Mouse (Mus musculus) bone marrow macrophage, adult 2 months (primary cell): ENCODE data around the gene Ahdc1. TPM values are rescaled to one million over a fixed set of nuclear protein-coding genes. Genes with fewer than 3 reads are reported as not detected.

Experiments
- H3K27ac ChIP-seq: 2 replicates; pipeline ENCODE4 v1.5.1; 2012; ENCODE audit warnings: low read depth, low read length; ENCODE audit not compliant: insufficient read depth
- H3K4me1 ChIP-seq: 2 replicates; pipeline ENCODE4 v1.6.1; 2012; ENCODE audit warnings: low read length; ENCODE audit not compliant: control insufficient read depth, insufficient read depth
- H3K4me3 ChIP-seq: 2 replicates; pipeline ENCODE4 v1.5.1; 2012; ENCODE audit warnings: mild to moderate bottlenecking, low read length, moderate library complexity; ENCODE audit not compliant: insufficient read depth
- CTCF ChIP-seq: IDR thresholded peaks from 2 replicates; pipeline ENCODE4 v1.5.1; 2012; ENCODE audit warnings: low read depth, mild to moderate bottlenecking, low read length, moderate library complexity
- POLR2A ChIP-seq: IDR thresholded peaks from 2 replicates; pipeline ENCODE4 v1.6.1; 2012; ENCODE audit warnings: mild to moderate bottlenecking, low read depth, low read length, borderline replicate concordance
- polyA plus RNA-seq: library from polyadenylated mRNA; stranded (reverse); fragments of >200 nt; gene quantifications from 2 replicates; pipeline ENCODE4 v1.2.4, GENCODE M21; 2012; ENCODE audit not compliant: missing spikeins, insufficient read depth, insufficient read length

Gene Ahdc1
- polyA plus RNA-seq, 1 experiment: 5.5 TPM

DNA sequence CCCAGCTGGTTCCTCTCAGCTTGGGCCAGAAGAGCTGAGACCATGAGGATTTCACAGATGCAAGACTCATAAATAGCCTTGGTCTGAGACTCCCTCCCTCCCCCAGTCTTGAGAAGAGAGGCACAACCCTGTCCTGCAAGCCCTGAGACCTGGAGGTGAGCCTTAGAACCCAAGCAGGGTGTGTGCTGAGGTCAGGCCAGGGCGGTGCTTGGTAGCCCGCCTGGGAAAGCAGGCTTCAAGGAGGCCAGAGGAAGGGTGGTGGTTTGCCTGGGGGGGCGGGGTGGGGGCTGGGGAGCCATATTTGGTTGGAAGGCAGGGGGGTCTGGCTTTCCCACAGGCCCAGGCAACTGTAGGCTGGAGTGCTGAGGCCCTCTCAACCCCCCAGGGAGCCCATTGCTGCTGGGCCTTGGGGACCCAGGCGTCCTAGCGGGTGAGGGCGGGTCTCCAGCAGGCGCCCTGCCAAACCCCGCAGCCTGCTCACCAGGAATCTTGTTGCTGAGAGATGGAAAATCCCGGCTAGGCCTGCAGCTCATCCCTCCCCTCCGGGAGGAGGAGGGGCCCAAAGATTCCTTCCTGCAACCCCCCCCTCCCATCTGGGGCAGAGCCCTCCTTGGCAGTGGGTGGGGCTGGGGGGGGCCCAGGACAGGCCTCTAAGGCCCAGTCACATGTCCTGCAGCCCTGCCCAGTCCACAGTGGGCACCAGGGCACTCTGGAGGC lies 14.1 kb downstream of the Ahdc1 start:
- Histone ChIP-seq H3K4me3 (no peak overlapping the region), H3K27ac (no peak overlapping the region), H3K4me1 (no peaks in the 10 kb centered on the region)
- TF ChIP-seq CTCF: no peak
- no peak for TF ChIP-seq POLR2A

- TF ChIP-seq CTCF (no peak), POLR2A (no peak)
- no peak overlapping the region for H3K4me3 ChIP-seq
- no peak overlapping the region for H3K27ac ChIP-seq
Observed at GRCm38 (mm10) chr4:133026272-133026671, 15.2 kb downstream of the Ahdc1 start.

DNA sequence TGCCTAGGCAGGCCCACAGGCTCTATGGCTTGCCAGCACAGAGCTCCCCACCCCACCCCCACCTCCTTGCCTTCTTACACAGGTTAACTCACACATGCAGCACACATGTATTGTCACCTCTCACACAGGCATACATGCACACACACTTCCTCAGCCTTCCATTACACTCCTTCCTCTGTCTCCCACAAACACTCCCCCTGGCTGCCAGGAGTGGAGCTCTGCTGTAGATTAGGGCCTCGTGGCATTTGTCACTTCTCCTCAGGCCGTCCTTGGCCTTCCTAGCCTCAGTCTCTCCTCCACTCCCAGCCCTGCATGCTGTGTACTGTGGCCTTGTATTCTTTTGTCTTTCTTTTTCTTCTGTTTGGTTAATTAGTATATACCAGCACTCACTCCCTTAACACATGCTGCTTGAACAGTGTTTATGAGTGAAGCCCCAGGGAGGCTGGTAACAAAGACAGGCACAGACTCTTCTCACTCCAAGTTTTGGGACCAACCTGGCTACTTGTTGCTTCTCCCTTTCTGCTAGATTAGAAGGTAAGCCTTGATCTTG lies 15.8 kb downstream of the Ahdc1 start:
- Histone ChIP-seq H3K27ac (no peak overlapping the region), H3K4me3 (no peak overlapping the region), H3K4me1 (no peaks in the 10 kb centered on the region)
- TF ChIP-seq CTCF (no peak), POLR2A (no peak)

More at GRCm38 (mm10) chr4:133026272-133026671, 15.2 kb downstream of the Ahdc1 start:
- H3K4me1 ChIP-seq: no peaks in the 10 kb centered on the region

DNA sequence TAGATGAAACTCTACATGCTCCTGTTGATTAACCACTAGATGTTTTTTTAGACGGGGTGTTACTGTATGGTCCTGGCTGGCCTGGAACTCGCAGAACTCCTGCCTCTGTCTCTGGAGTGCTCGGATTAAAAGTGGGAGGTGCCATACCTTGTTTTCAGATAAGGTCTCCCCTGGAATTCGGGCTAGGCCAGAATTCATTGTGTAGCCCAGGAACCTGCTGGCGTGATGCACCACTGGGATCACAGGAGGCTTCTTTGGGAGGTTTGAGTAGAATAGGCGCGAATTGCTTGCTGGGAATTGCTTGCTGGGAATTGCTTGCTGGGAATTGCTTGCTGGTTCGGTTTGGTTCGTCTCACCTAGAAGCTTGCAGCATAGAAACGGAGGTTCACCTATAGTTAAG lies 16.7 kb downstream of the Ahdc1 start:
- TF ChIP-seq POLR2A (no peak), CTCF (no peak)
- no peaks in the 10 kb centered on the region for H3K4me1 ChIP-seq
- H3K27ac ChIP-seq: no peak overlapping the region
- no peak overlapping the region for H3K4me3 ChIP-seq

DNA sequence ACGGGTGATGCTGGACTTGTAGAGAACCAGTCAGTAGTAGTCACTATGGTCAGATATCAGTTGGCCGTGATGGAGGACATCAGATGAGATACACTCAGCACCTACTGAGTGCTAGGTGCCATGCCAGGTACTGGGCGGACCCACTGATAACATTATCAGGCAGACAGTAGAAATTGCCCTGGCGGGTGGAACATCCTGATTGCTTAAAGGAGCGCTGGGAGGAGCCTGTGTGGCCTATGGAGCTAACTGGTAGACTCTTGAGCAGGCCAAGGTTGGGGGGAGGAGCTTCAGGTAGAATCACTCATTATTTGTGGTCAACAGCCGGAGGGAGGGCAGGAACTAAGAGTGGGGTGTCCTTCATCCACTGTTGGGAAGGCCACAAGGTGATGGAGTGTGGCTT lies 17.1 kb downstream of the Ahdc1 start:
- no peaks in the 10 kb centered on the region for H3K4me1 ChIP-seq
- no peak overlapping the region for H3K27ac ChIP-seq
- TF ChIP-seq CTCF (no peak), POLR2A (no peak)
- H3K4me3 ChIP-seq: no peak overlapping the region

- Histone ChIP-seq H3K27ac (no peak overlapping the region), H3K4me3 (no peak overlapping the region), H3K4me1 (no peaks in the 10 kb centered on the region)
- TF ChIP-seq CTCF: no peak
- TF ChIP-seq POLR2A: no peak
Observed at GRCm38 (mm10) chr4:133028875-133029274, 17.8 kb downstream of the Ahdc1 start.

- Histone ChIP-seq H3K27ac (no peak overlapping the region), H3K4me1 (no peaks in the 10 kb centered on the region), H3K4me3 (no peak overlapping the region)
- no peak for TF ChIP-seq CTCF
- no peak for TF ChIP-seq POLR2A
Observed at GRCm38 (mm10) chr4:133032410-133033095, 21.5 kb downstream of the Ahdc1 start.

DNA sequence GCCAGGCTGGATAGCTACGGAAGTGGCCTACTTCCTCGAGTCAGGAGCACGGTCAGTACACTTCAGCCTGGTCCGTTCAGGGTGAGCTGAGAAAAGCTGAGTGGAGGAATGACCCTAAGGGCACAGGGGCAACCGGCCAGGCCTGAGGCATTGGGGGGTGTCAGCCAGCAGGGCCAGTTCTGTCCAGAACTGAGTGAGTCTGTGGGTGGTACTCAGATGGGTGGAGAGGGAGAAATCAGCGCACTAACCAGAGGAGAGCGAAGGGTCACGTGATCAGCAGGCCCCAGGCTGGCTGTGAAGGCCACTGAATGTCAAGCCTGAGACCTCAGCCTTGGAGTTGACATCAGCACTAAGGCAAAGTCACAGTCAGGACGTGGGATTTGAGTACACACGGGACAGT lies 23.4 kb downstream of the Ahdc1 start:
- Histone ChIP-seq H3K4me1 (no peaks in the 10 kb centered on the region), H3K4me3 (no peak overlapping the region), H3K27ac (no peak overlapping the region)
- no peak for TF ChIP-seq CTCF
- TF ChIP-seq POLR2A: no peak

DNA sequence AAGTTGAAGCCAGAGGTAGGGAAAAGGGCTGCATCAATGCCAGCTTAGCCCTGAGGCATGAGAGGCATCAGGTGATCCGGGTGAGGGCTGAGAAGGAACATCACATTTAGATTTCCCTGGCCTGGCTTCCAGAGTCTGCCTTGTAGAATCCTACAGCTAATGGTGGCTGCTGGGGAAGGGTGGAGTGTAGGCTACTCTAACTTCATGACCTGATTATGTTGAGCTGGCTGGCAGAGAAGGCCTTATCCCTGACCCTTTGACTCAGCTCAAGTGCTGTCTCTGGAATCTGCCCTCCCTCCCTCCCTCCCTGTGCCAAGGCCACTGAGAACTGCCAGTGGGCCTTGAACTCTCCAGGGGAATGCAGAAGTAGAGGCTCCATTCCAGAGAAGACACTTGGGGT lies 24.4 kb downstream of the Ahdc1 start:
- no peak for TF ChIP-seq POLR2A
- no peak for TF ChIP-seq CTCF
- Histone ChIP-seq H3K4me3 (no peak overlapping the region), H3K27ac (no peak overlapping the region), H3K4me1 (no peaks in the 10 kb centered on the region)

DNA sequence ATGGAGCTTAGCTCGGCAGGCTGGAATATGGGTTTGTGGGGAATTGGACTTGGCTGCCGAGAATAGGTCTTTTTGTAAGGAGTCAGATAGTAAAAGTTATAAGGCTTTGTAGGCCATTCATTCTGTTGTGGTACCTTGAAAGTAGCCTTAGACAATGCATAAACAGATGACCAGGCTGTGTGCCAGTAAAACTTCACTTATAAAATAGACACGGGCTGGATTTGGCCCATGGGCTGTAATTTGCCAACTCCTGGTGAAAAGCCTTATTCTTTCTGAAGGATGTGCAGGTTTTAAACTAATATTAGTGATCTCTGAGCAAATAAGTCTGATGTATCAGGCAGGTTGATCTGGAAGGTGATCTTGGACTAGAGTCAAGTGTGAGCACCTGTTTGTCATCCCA lies 24.9 kb downstream of the Ahdc1 start:
- TF ChIP-seq POLR2A: no peak
- no peak for TF ChIP-seq CTCF
- Histone ChIP-seq H3K4me1 (no peaks in the 10 kb centered on the region), H3K27ac (no peak overlapping the region), H3K4me3 (no peak overlapping the region)

DNA sequence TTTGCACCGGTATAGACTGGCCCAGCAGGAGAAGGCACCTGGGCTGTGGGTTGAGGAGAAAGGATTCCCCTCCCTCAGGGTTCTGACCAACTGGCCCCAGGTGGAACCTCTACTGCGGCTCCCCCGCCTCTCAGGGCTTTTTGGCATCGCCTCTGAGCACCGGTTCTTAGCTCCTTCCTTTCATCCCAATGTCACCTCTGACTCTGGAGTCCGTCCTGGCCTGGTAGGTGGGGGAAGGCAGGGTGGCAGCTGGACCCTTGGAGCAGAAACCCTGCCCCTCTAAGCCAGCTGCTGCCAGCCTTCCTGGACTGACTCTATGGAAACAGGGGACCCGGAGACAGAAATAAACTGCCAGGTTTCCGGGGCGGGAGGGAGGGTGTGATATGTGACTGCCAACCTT lies 26.2 kb downstream of the Ahdc1 start:
- Histone ChIP-seq H3K4me3 (no peak overlapping the region), H3K27ac (no peak overlapping the region), H3K4me1 (no peaks in the 10 kb centered on the region)
- TF ChIP-seq CTCF (no peak), POLR2A (no peak)
